Mouse (Mus musculus) left cerebral cortex, postnatal 10 days (tissue): Measurements from ENCODE around the gene Olfr800. TPM values are rescaled to one million over a fixed set of nuclear protein-coding genes. Genes with fewer than 3 reads are reported as not detected.

ENCODE experiments used
- DNase-seq, 2 experiments: peaks; one replicate each; pipeline ENCODE4 v3.0.0; 2021 to 2022; ENCODE audit warnings: low spot score in 2 of 2, mixed read lengths in 1 of 2; ENCODE audit errors: extremely low spot score in 1 of 2
- intact Hi-C: fragments of 180-260 bp; cut with DNase I; formaldehyde crosslinking; loops from one replicate; pipeline ENCODE4 v1.15.1; 2025
- total RNA-seq, 2 experiments: library from RNA; stranded (reverse); gene quantifications; 2 replicates each; pipeline ENCODE4 v1.2.3; 2021

Olfr800 gene
- not detected for total RNA-seq

- DNase-seq, result no peak
- intact Hi-C loops, result no loop called here
Measured at GRCm38 (mm10) chr10:129657394-129657793, at the start of gene Olfr800. Gene Olfr800, plus strand, starts transcription at chr10:129657694.

- intact Hi-C loops, result no loop called here
- DNase-seq, result no peak
Measured at GRCm38 (mm10) chr10:129612470-129612869, 45.0 kb upstream of the Olfr800 start, which contains the start of gene Olfr796. Gene Olfr796, minus strand, starts transcription at chr10:129612570.

GRCm38 (mm10) chr10:129621724-129622123 lies 35.8 kb upstream of the Olfr800 start:
- DNase-seq, result no peak

GRCm38 (mm10) chr10:129623251-129623650 lies 34.2 kb upstream of the Olfr800 start:
- no peak for DNase-seq
- intact Hi-C loops, result no loop called here

More at GRCm38 (mm10) chr10:129621724-129622123, 35.8 kb upstream of the Olfr800 start:
- intact Hi-C loops, result no loop called here

- intact Hi-C loops, result no loop called here
- DNase-seq, result no peak
Measured at GRCm38 (mm10) chr10:129627834-129628233, 29.7 kb upstream of the Olfr800 start, which contains the start of gene Olfr798. Gene Olfr798, minus strand, starts transcription at chr10:129627934.

- no peak for DNase-seq
- intact Hi-C loops, result no loop called here
Measured at GRCm38 (mm10) chr10:129637184-129637583, 20.3 kb upstream of the Olfr800 start, which contains the start of gene Olfr799. Gene Olfr799, plus strand, starts transcription at chr10:129637484.

GRCm38 (mm10) chr10:129651763-129652162 lies 5.7 kb upstream of the Olfr800 start:
- intact Hi-C loops, result no loop called here

GRCm38 (mm10) chr10:129673765-129674164 lies 16.3 kb downstream of the Olfr800 start, which contains the start of gene Olfr801:
Gene Olfr801, minus strand, starts transcription at chr10:129673865.
- DNase-seq, result no peak
- intact Hi-C loops, result no loop called here

More at GRCm38 (mm10) chr10:129651763-129652162, 5.7 kb upstream of the Olfr800 start:
- no peak for DNase-seq

GRCm38 (mm10) chr10:129688069-129688468 lies 30.6 kb downstream of the Olfr800 start, which contains the start of gene Olfr802:
Gene Olfr802, minus strand, starts transcription at chr10:129688169.
- intact Hi-C loops, result no loop called here
- DNase-seq, result no peak

GRCm38 (mm10) chr10:129694186-129694585 lies 36.7 kb downstream of the Olfr800 start, which contains the start of gene Olfr803:
Gene Olfr803, minus strand, starts transcription at chr10:129694286.
- intact Hi-C loops, result no loop called here
- DNase-seq, result no peak

- no peak for DNase-seq
- intact Hi-C loops, result no loop called here
Measured at GRCm38 (mm10) chr10:129702910-129703309, 45.4 kb downstream of the Olfr800 start, which contains the start of gene Olfr804. Gene Olfr804, plus strand, starts transcription at chr10:129703210.

Other genes with a start within 250 kb of the Olfr800 start
- not detected for gene Olfr786, start 230.4 kb upstream of the Olfr800 start, total RNA-seq
- not detected for gene Olfr787, start 195.8 kb upstream of the Olfr800 start, total RNA-seq
- not detected for gene Olfr788, start 186.7 kb upstream of the Olfr800 start, total RNA-seq
- gene Olfr789, start 172.9 kb upstream of the Olfr800 start, total RNA-seq, result not detected
- gene Olfr790, start 159.2 kb upstream of the Olfr800 start, total RNA-seq, result not detected
- gene Olfr791, start 135.9 kb upstream of the Olfr800 start, total RNA-seq, result not detected
- not detected for gene Olfr792, start 118.5 kb upstream of the Olfr800 start, total RNA-seq
- gene Olfr794, start 90.0 kb upstream of the Olfr800 start, total RNA-seq, result not detected
- not detected for gene Olfr796, start 45.1 kb upstream of the Olfr800 start, total RNA-seq
- gene Olfr798, start 29.8 kb upstream of the Olfr800 start, total RNA-seq, result not detected
- gene Olfr799, start 20.2 kb upstream of the Olfr800 start, total RNA-seq, result not detected
- not detected for gene Olfr801, start 16.2 kb downstream of the Olfr800 start, total RNA-seq
- under 1 TPM in 1 of 2 experiments, not detected in 1; 0.13 TPM for gene Olfr802, start 30.5 kb downstream of the Olfr800 start, total RNA-seq
- gene Olfr803, start 36.6 kb downstream of the Olfr800 start, total RNA-seq, result not detected
- not detected for gene Olfr804, start 45.5 kb downstream of the Olfr800 start, total RNA-seq
- gene Olfr805, start 71.7 kb downstream of the Olfr800 start, total RNA-seq, result not detected
- not detected for gene Olfr806, start 84.2 kb downstream of the Olfr800 start, total RNA-seq
- gene Olfr807, start 100.1 kb downstream of the Olfr800 start, total RNA-seq, result not detected
- not detected for gene Olfr808, start 107.8 kb downstream of the Olfr800 start, total RNA-seq
- not detected for gene Olfr809, start 116.9 kb downstream of the Olfr800 start, total RNA-seq
- not detected for gene Olfr810, start 137.2 kb downstream of the Olfr800 start, total RNA-seq
- not detected for gene Olfr811, start 146.7 kb downstream of the Olfr800 start, total RNA-seq
- not detected for gene Olfr812, start 188.4 kb downstream of the Olfr800 start, total RNA-seq
- gene Olfr813, start 197.7 kb downstream of the Olfr800 start, total RNA-seq, result not detected
- gene Olfr814, start 222.2 kb downstream of the Olfr800 start, total RNA-seq, result not detected
- gene Olfr815, start 248.2 kb downstream of the Olfr800 start, total RNA-seq, result not detected